Mouse (Mus musculus): ENCODE measurements around the gene Naa38.

GRCm38 (mm10) chr11:69362021-69362420 lies 33.3 kb upstream of the Naa38 start:
- TF ChIP-seq TAL1 (IDR thresholded peaks at IDR 0.05; ENCODE audit: low read length) (no peak), GATA1 (IDR thresholded peaks at IDR 0.05; ENCODE audit: low read length) (no peak)
